Mouse (Mus musculus) testis, adult 2 months (tissue): ENCODE data around the gene Tmod2. TPM values are rescaled to one million over a fixed set of nuclear protein-coding genes. Genes with fewer than 3 reads are reported as not detected.

Experiments
- H3K27ac ChIP-seq: fragments of 200-500 bp; 2 replicates; pipeline ENCODE4 v1.5.1; 2012; ENCODE audit warnings: low read depth, low read length; ENCODE audit not compliant: control insufficient read depth, insufficient read depth
- H3K27me3 ChIP-seq: fragments of 200-500 bp; 2 replicates; pipeline ENCODE4 v1.6.1; 2012; ENCODE audit warnings: mild to moderate bottlenecking, low read length, moderate library complexity; ENCODE audit not compliant: control insufficient read depth, insufficient read depth
- H3K36me3 ChIP-seq: fragments of 200-500 bp; 2 replicates; pipeline ENCODE4 v1.6.1; 2012; ENCODE audit warnings: mild to moderate bottlenecking, low read length; ENCODE audit not compliant: control insufficient read depth, insufficient read depth
- H3K4me1 ChIP-seq: fragments of 200-500 bp; 2 replicates; pipeline ENCODE4 v1.6.1; 2012; ENCODE audit warnings: low read length; ENCODE audit not compliant: control insufficient read depth, insufficient read depth
- H3K4me3 ChIP-seq: fragments of 200-500 bp; 2 replicates; pipeline ENCODE4 v1.5.1; 2012; ENCODE audit warnings: low read depth, mild to moderate bottlenecking, low read length, moderate library complexity, mixed read lengths; ENCODE audit not compliant: control insufficient read depth
- CTCF ChIP-seq: fragments of 200-500 bp; IDR thresholded peaks from 2 replicates; pipeline ENCODE4 v1.5.1; 2012; ENCODE audit warnings: low read depth, mild to moderate bottlenecking, inconsistent platforms, low read length, moderate library complexity; ENCODE audit not compliant: control insufficient read depth, insufficient read depth, insufficient replicate concordance
- POLR2A ChIP-seq: fragments of 200-500 bp; IDR thresholded peaks from 2 replicates; pipeline ENCODE4 v1.6.1; 2012; ENCODE audit warnings: low read depth, mild to moderate bottlenecking, inconsistent platforms, low read length, moderate library complexity; ENCODE audit not compliant: control insufficient read depth
- polyA plus RNA-seq: library from polyadenylated mRNA; depleted of rRNA; stranded (reverse); fragments of >200 nt; gene quantifications from 2 replicates; pipeline ENCODE4 v1.2.3, GENCODE M21; 2012

Tmod2 gene
- polyA plus RNA-seq, 1 experiment, result 49.6 TPM

DNA sequence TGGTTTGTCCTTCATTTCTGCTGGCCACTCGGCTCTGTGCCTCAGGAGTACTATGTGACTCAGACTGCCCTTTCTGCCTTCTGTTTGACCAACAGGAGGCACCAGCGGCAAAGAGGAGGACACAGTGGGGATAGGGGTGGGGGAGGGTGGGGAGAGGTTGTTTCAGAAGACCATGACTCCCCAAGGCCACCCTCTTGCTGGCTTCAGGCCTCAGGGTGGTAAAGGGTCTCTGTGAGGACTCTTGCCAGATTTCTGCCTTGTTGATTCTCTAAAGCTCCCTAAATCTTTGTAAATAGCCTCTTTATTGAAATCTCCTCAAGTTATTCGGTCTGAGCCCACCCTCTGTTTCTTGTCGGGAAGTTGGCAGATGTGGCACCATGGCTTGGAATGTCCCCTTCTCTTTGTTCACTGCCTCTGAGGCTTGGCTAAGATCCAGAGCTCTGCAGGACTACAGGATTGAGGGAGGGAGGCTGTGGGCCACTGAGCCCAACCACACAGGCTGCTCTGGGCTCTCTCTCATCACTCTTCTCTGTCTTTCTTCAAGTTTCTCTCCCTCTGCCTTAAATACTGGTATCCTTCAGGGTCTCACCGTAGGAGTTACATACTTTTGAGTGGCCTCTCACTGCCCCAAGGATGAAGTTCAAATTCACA lies 11.8 kb downstream of the Tmod2 start:
- peak overlapping the region; percentile 79 for H3K4me3 ChIP-seq
- no peaks in the 10 kb centered on the region for H3K36me3 ChIP-seq
- H3K4me1 ChIP-seq, result peaks cover 2% of the 10 kb centered on the region
- TF ChIP-seq POLR2A, result no peak; the same call in 1 of the 2 replicates
- TF ChIP-seq CTCF, result no peak
- 0 out of 2 replicates have a peak overlapping the region, but pooled peaks have one; percentile 3 for H3K27ac ChIP-seq
- H3K27me3 ChIP-seq, result no peaks in the 10 kb centered on the region

DNA sequence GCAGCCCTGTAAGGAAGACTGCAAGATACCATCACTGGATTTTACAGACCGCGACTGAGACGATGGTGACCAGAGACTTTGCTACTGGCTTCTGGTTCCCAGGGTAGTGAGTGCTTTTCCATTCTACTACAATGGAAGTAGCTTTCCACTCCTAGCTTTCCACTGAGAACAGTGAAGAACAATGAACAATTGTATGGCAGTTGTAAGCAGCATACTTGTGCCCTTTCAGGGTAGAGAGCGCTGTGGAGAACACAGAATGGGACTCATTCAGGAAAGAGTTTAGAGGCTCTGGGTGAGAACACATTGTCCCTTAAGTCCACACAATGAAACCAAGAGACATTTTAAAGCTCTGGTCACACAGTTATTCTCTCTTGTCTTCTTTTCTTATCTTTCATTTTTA lies 13.5 kb downstream of the Tmod2 start:
- Histone ChIP-seq H3K27me3 (no peaks in the 10 kb centered on the region), H3K4me1 (peaks cover 2% of the 10 kb centered on the region), H3K27ac (peak overlapping the region; percentile 63), H3K4me3 (peak overlapping the region; percentile 67), H3K36me3 (no peaks in the 10 kb centered on the region)
- no peak for TF ChIP-seq CTCF
- no peak for TF ChIP-seq POLR2A

DNA sequence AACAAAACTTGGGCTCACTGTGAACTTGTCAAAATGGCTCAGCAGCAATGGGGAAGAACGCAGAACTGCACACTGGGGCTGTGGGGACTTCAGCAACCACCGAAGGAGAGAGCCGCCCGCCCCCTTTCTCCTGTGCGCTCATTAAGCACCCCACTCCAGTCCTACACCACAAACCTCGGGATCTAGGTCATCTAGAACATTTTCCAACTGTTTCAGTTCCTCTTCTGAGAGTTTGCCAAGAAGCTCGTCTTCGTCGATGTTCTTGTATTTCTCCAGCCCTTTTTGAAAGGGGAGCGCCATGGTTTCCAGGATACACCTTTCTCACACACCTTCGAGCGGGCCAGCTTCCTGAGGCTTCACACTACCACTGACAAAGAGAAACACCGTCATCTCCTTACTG lies 14.1 kb downstream of the Tmod2 start:
- peak overlapping the region; percentile 67 for H3K4me3 ChIP-seq
- no peaks in the 10 kb centered on the region for H3K27me3 ChIP-seq
- H3K27ac ChIP-seq, result peak overlapping the region; percentile 63
- TF ChIP-seq POLR2A (no peak), CTCF (no peak)
- peaks cover 2% of the 10 kb centered on the region for H3K4me1 ChIP-seq
- no peaks in the 10 kb centered on the region for H3K36me3 ChIP-seq

DNA sequence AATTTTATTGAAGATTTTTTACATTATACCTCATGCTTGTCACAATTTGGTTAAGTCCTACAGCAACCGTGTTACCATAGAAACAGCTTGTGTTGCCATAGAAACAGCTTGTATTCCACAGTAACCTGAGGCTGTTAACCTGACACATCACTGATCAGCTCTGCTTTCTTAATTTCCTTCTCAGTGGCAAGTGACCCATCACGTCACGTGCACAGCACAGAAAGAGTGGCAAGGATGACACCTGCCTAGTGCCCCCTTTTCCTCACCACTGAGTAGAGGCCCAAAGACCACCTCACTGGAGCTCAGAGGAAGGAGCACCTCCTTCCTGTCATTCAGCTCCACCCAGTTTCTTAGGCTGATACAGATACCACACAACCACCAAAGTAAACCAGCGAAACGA lies 17.6 kb downstream of the Tmod2 start:
- H3K27ac ChIP-seq, result no peak overlapping the region
- no peaks in the 10 kb centered on the region for H3K27me3 ChIP-seq
- no peak overlapping the region for H3K4me3 ChIP-seq
- H3K4me1 ChIP-seq, result no peaks in the 10 kb centered on the region; the same call in 1 of the 2 replicates
- no peaks in the 10 kb centered on the region for H3K36me3 ChIP-seq
- no peak for TF ChIP-seq POLR2A
- TF ChIP-seq CTCF, result no peak

DNA sequence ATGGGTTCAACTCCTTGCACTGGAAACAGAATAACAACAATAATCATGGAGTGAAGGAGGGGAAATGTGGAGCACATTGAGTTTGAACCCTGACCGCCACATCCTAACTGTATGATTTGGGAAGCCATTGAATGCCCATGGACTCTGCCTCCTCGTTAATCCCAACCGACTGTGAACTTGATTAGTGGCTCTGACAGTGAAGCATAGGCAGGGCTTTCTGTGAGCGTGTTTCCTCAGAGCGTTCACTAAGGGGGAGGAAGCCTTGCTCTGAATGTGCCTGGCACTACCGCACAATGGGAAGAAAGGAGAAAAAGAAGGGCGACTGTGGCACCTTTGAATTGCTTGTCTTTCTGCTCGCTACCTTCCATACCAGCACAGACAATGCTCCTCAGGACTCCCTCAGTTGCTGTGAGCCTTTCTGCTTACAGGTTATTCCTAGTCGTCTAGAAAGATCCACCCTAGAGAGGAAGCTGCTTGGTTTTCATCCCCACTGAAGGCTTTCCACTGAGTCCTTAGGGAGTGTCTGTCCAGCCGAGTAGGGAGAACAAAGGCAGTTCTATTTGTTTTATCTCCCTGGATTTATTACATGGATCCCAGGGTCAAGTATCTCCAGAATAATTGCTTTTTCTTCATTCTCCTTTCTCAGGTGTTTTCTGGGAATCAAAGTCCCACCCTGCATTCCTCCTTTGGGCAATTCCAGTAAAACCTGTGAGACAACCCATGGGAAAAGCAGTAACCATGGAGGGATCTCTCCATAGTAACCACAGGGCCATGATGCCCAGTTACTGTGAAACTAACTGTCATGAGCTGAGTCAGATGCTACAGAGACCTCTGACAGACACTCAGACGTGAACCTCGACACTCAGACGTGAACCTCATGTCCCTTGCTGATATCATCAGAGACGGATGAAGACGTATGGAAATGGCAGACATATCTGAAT lies 21.0 kb downstream of the Tmod2 start:
- Histone ChIP-seq H3K36me3 (no peaks in the 10 kb centered on the region), H3K27me3 (no peaks in the 10 kb centered on the region), H3K27ac (no peak overlapping the region), H3K4me3 (no peak overlapping the region), H3K4me1 (no peaks in the 10 kb centered on the region; the same call in 1 of the 2 replicates)
- TF ChIP-seq POLR2A, result no peak

DNA sequence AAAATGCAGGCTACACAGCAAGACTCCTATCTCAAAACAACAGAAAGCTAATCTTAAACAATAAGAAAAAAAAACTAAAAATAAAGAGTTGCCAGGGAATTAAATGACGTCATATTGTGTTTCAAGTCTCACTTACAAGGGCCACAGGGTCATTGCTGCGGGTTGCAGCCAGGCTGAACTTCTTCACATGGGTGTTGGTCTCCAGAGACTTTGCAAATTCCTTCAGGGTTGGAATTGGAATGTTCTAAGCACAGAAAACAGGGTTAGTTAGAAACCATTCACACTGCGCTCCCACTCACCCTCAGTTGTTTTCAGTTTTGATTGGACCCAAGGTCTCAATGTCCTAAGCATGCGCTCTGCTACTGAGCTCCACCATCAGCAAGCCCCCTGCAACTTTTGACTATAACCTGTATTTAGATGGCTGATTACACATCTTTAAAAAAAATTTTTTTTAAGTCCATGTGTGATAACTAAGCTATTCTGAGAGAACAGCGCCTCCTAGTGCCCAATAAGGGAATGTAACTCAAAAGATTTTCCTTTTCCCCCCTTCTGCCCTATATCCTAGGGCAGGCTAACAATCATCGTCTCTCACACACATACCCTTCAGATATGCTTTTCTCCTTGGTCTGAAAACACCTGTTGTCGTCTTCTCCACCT lies 29.3 kb downstream of the Tmod2 start:
- Histone ChIP-seq H3K36me3 (no peaks in the 10 kb centered on the region), H3K27ac (no peak overlapping the region), H3K4me3 (no peak overlapping the region), H3K27me3 (no peaks in the 10 kb centered on the region), H3K4me1 (no peaks in the 10 kb centered on the region)
- TF ChIP-seq CTCF, result no peak
- no peak for TF ChIP-seq POLR2A

DNA sequence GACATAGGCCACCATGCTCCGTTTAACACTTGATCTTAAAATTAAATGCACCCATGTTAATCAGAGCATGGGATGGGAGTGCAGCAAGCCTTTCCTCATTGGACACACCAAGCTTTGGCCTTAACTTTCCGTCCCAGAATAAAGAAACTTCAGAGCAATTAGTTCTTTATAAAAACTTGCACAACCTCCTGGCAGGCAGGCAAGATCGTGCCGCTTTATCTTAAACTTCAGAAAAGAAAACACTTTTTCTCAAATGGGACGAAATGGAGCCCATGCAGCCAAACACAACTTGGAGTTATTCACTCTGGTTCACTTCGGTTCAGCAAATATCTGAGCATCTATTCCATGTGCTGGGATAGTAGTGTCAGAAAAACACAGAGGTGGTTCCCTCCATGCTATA lies 31.8 kb downstream of the Tmod2 start:
- H3K36me3 ChIP-seq, result no peaks in the 10 kb centered on the region
- no peaks in the 10 kb centered on the region for H3K27me3 ChIP-seq
- no peak overlapping the region for H3K27ac ChIP-seq
- H3K4me3 ChIP-seq, result no peak overlapping the region
- H3K4me1 ChIP-seq, result no peaks in the 10 kb centered on the region
- TF ChIP-seq CTCF (no peak), POLR2A (no peak)
